Mouse (Mus musculus): ENCODE data around the gene Ppm1f.
"Not testable (repeated sequence)": the region's sequence is repeated elsewhere in the genome, so short reads cannot be mapped to it uniquely, and the experiment has no call there.

Gene Ppm1f

DNA sequence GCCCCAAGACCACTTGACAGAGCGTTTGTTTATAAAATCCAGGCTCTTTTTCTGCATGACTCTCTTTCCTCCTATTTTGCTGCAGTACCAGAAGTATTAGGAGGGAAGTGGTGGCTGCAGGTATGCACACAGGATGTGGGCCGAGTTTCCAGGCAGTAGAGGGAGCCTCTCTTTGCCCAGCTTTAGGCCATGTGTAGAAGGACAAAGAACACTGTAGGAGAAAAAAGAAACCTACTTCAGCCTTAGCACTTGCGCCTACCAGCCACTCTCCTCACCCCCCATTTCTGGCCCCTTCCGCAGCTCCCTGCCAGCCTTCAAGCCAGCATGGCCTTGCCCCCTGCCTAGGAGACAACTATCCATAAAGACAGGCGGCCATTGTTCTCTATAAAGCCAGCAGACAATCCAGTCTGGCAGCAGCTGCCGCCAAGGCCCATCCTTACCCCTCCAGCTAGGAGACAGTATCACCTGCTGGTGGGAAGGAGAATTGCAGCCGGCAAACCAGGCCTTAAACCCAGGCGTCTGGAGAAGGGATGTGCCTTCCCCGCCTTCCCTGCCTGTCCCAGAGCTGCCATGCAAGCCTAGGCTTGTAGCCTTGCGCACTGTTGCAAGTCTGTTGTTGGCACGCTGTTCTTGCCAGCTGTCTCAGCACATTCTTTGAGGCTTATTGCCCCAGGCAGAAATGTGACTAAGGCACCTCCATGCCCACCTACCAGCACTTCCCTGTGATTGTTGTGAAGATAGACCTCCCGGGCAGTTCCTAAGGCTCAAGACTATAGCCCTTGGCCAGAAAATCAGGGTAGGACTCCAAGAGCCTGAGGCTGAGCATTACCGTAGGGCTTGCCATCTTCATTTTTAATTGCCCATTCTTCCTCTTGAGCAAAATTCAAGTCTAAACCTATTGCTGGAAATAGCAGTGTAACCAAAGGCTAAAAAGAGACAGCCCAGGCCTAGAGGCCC lies 15.7 kb downstream of the Ppm1f start:
- DNase-seq: peak; percentile 82 to 87

DNA sequence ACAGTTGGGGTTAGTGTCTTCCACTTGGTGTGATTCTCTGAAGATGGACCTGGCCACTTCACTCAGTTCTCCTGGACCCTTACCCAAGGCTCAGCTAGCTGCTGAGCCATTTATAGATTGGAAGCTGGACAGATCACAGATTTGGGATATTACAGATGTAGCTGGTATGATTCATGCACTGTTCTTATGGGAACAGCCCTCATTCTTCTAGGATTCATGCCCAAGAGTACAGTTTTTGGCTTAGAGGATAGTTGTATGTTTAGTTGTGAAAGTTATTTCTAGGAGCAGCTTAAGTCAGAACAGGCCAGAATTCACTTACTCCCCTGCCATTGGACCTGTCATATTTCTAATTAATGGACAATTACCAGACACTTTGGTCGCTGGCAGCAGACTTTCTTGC lies 17.2 kb downstream of the Ppm1f start:
- no peak for DNase-seq

DNA sequence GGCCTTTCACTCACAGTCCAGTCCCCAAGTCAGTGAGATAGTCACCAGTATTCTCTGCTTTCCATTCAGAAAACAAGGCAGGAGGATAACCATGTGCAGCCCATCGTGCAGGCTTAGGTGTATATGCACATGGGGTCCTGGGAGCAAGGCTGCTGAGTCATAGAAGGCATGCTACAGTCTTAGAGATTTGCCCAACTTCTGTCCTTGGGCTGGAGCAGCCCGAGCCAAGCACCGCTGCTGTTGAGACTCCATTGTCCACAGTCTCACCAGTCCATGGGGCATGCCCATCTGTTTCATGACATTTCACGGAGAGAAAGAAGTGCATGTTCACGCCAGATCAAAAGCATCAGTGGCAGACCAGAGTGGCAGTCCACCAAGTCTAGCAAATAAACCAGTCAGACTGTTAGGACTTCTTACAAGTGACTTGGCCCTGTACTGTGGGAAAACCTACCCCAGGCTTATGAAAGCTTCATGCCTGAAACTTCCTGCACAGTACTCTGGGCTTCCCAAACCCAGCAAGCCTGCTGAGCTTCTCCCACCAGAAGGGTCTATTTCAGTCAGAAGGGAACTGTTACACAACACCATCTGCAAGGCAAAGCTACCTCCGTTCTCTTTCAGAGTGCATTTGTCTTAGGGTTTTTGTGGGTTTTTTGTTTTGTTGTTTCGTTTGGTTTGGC lies 22.3 kb downstream of the Ppm1f start:
- no peak for DNase-seq

DNA sequence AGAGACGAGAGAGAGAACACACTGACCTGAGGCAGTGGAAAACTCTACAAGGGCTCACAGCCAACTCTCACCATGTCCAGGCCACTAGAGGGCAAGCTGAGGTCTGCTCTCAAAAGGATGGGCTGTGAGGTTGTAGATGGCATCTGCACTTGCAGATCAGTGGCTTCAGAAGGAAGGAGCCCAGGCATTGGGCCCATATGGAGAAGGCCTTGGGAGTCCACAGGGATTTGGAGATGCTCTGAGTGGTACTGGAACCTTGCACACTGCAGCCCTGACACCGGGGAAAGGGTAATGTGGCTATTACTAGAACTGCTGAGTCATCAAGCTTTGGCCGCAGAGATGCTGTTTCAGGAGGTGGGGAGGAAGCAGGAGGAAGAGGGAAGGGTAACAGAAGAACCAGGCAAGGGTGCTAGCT lies 24.8 kb downstream of the Ppm1f start:
- DNase-seq: peak; percentile 58 to 68

DNA sequence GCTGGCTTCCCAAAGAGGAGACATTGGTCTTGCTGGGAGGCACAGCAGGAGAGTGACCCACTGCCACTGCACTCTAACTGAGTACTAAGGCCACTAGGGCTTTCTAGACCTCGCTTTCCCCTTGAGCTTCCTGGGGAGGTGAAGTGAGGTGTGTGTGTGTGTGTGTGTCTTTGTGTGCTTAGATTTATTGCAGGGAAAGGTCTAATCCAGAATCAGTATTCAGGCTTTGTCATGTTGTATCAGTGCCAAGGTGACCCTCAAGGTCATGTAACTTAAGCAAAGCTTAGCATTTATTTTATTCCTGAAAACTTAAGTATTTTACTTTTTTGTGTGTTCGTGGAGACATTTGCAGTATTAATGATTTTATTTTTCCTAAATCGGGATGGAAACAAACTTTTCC lies 28.2 kb downstream of the Ppm1f start:
- no peak for DNase-seq

DNA sequence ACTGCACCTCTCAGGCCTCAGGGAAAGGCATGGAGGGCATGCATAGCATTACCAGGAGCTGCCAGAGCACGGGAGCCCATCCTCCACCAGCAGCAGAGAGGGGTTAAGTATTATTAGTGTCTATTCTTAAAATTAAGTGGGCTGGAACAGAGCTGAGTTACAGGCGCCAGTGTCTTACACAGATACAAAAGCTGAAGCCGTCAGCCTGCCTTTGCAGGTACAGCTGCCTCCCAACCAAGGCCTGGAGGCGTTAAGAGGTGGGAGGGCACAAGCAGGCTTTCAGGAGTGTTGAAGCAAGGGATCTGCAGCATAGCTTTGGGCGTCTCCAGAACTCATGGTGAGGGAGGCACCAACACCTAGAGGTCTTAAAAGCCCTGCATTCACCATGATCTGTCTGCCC lies 30.3 kb downstream of the Ppm1f start:
- no peak for DNase-seq

DNA sequence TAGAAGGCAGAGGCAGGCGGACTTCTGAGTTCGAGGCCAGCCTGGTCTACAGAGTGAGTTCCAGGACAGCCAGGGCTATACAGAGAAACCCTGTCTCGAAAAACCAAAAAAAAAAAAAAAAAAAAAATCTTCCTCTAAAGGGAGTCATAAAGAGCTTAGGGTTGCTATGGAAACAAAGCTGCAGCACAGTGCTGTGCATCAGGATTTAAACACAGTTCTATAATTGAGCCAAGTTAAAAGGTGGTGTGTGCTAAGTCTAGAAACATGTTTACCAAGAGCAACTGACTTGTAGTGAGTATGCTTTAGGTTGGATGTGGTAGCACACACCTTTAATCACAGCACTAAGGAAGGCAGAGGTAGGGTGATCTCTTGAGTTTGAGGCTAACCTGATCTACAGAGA lies 32.6 kb downstream of the Ppm1f start:
- not testable (repeated sequence) for DNase-seq

DNA sequence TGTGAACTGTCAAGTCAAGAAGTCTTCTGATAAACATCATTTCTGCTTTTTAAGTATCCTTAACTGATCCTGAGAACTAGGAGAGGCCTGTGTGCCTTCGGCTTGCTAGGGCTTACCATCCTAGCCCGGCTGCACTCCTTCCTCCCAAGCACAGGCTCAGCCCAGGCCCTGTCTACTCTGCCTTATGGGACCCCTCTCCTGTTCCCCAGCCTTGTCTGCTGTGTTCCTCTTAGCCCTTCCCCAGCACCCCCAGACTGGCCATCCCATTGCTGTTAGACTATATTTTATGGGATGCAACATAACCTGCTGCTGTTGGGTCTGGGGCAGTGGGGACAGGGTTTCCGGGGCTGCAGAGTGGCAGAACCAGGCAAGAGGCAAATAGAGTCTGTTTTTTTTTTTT lies 34.1 kb downstream of the Ppm1f start:
- DNase-seq: no peak

DNA sequence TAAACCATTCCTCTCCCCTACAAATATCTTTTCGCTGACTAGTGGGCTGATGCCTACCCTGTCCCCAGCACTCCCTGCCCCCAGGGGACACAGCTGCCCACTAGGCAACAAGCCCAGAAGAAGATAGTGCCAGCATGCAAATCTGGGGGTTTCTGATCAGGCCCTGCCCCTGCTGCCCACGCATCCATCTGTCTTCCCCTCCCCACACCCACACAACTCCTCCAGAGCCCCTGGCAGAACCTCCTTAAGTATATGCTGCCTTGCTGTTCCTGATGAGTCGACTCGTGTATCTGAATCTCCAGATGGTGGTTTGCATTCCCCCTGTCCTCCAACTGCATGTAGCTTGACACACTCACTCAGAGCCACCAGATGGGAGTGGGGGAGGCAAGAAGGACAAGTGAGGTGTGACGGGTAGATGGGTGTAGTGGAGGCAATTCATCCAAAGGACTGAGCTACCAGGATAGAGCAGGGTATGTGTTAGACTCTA lies 34.6 kb downstream of the Ppm1f start:
- DNase-seq: peak; percentile 77 to 81

DNA sequence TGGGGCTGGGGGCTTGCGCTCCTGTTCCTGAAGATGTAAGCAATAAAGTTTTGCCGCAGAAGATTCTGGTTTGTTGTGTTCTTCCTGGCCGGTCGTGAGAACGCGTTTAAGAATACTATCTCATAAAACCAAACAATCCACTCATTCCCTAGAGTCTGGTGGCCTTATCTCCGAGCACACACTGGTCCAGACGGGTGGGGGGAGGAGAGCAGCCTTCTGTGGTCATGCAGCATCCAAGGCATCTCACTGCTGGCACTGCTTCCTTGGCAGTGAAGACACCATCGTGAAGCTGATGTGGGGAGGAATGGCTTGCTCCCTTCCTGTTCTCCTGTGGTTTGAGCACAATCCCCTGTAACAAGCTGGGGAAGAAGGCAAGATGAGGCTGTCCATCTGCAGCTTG lies 43.3 kb downstream of the Ppm1f start:
- DNase-seq: no peak

DNA sequence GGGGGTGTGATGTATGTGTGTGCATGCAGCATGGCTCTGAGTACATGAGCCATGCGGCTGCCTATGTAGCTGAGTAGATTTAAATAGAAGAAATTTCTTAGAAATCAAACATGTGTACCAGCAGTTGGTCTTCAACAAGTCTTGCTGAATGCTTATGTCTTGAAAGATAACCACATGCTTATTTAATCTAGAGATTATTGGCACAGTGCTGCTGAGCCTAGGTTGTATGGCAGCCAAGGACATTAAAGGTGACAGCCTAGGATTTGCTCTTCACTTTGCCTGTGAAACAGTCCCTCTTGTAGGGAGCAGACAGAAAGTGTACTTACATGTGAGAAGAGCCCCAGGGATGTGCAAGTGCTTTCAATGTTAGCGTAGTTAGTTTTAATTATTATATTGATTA lies 44.8 kb downstream of the Ppm1f start:
- DNase-seq: no peak

DNA sequence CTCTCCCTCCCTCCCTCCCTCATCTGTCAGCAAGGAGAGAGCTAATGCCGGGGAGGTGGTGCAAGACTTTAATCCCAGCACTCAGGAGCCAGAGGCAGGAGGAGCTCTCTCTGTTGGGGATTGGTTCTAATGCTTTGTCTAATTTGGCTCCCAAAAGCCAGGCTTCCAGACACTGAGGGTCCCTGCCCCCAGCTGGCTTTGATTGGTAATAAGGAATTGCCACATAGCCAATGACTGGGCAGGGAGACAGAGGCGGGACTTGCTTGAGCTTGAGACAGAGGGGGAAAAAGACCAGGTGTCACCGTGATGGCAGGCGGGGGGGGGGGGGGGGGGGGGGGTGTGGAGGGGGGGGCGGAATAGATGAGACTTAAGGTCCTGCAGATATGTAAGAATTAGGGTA lies 62.3 kb downstream of the Ppm1f start:
- no peak for DNase-seq

DNA sequence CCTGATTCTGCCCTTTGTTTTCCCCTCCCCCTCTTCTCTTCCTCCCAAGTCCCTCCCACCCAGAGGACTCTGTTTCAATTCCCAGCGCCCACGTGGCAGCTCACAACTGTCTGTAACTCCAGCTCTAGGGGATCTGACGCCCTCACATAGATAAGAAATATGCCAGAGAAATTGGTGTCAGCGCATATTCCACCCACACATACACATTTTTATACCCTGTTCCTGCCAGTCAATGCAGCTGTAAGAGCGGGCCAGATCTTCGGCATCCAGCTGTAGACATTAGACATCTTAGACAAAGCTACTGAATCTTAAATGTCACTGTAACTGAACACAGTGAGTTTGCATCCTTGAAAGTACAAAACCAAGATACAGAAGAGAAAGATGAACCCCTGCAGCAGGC lies 63.6 kb downstream of the Ppm1f start:
- DNase-seq: no peak

DNA sequence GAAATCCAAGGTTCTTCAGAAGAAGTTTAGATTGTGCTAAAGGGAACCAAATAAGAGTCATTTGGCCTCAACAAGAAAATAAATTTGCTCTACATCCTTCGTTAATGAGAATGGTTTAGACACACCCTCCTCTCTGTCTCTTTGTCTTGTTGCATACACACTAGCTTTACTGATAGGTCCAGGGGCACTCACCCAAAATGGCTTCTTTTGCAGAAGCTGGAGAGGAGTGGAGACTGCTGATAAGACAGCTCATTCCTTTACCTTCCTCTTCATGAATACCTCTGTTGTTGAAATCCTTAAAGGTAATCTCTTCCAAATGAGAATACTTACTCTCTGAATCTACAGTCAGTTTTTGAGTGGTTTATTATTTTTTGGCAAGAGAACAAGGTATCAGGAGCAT lies 68.9 kb downstream of the Ppm1f start:
- no peak for DNase-seq

DNA sequence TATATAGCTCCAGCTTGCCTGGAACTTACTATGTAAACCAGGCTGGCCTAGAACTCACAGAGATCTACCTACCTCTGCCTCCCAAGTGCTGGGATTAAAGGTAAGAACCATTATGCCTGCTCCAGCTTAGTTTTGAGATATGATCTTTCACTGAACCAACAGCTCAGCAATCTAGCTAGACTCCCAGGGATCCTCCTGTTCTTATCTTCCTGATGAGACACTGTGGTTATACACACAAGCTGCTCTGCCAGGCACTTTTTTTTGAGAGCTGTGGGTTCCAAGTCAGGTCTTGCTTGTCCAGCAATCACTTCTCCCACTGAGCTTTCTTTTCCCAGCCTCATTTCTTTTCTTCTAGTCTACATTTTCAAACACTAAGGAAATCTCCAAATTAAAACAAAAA lies 70.0 kb downstream of the Ppm1f start:
- DNase-seq: no peak
